Mouse (Mus musculus) MEL (cell line): Measurements from ENCODE around the gene Gpr161. TPM values are rescaled to one million over a fixed set of nuclear protein-coding genes. Genes with fewer than 3 reads are reported as not detected.

Experiments
- DNase-seq: peaks from one replicate; pipeline ENCODE4 v3.0.0; 2011; ENCODE audit warnings: low read depth, low spot score
- H3K27ac ChIP-seq: 2 replicates; pipeline ENCODE4 v1.5.1; 2012; ENCODE audit warnings: low read depth, mild to moderate bottlenecking, control low read depth, low read length, moderate library complexity; ENCODE audit not compliant: control insufficient read depth
- H3K27me3 ChIP-seq, 2 experiments: fragments of 150-350 bp in 1 of 2; sonication (generic) in 1 of 2; 2 replicates each; pipeline ENCODE4 v1.6.1; 2012; ENCODE audit warnings: low read length in 2 of 2, mild to moderate bottlenecking in 2 of 2, improper control_type of control experiment in 1 of 2, moderate library complexity in 1 of 2; ENCODE audit not compliant: insufficient read depth in 2 of 2, control insufficient read depth in 1 of 2
- H3K36me3 ChIP-seq, 2 experiments: 2 replicates each; pipeline ENCODE4 v1.6.1; 2012 to 2014; ENCODE audit warnings: low read length in 2 of 2, improper control_type of control experiment in 1 of 2, inconsistent platforms in 1 of 2, mild to moderate bottlenecking in 1 of 2; ENCODE audit not compliant: insufficient read depth in 2 of 2, control insufficient read depth in 1 of 2
- H3K4me1 ChIP-seq, 2 experiments: fragments of 150-350 bp in 1 of 2; sonication (generic) in 1 of 2; 2 replicates each; pipeline ENCODE4 v1.6.1; 2012; ENCODE audit warnings: low read length in 2 of 2, improper control_type of control experiment in 1 of 2, mild to moderate bottlenecking in 1 of 2; ENCODE audit not compliant: insufficient read depth in 2 of 2, control insufficient read depth in 1 of 2
- H3K4me3 ChIP-seq, 2 experiments: fragments of 150-350 bp in 1 of 2; sonication (generic) in 1 of 2; 2 replicates each; pipeline ENCODE4 v1.5.1; 2012; ENCODE audit warnings: low read depth in 2 of 2, low read length in 2 of 2, mild to moderate bottlenecking in 2 of 2, moderate library complexity in 2 of 2, control low read depth in 1 of 2, improper control_type of control experiment in 1 of 2; ENCODE audit not compliant: control insufficient read depth in 1 of 2, insufficient read depth in 1 of 2
- H3K79me2 ChIP-seq: 2 replicates; pipeline ENCODE4 v1.6.1; 2012; ENCODE audit warnings: mild to moderate bottlenecking, low read length, moderate library complexity; ENCODE audit not compliant: control insufficient read depth, poor library complexity, insufficient read depth
- H3K9ac ChIP-seq: 2 replicates; pipeline ENCODE4 v1.6.1; 2012; ENCODE audit warnings: low read depth, mild to moderate bottlenecking, control low read depth, low read length, moderate library complexity; ENCODE audit not compliant: control insufficient read depth, poor library complexity, severe bottlenecking
- H3K9me3 ChIP-seq: fragments of 150-350 bp; sonication (generic); replicated peaks from 2 replicates; pipeline ENCODE4 v1.6.1; 2012; ENCODE audit warnings: mild to moderate bottlenecking, low read length, improper control_type of control experiment, moderate library complexity; ENCODE audit not compliant: insufficient read depth
- BHLHE40 ChIP-seq: IDR thresholded peaks from 2 replicates; pipeline ENCODE4 v1.6.1; 2012; ENCODE audit warnings: low read depth, mild to moderate bottlenecking, inconsistent platforms, low read length, improper control_type of control experiment, borderline replicate concordance
- CHD1 ChIP-seq: IDR thresholded peaks from 2 replicates; pipeline ENCODE4 v1.6.1; 2012; ENCODE audit warnings: low read depth, mild to moderate bottlenecking, inconsistent platforms, low read length, improper control_type of control experiment
- EP300 ChIP-seq, 2 experiments: IDR thresholded peaks; 2 replicates each; pipeline ENCODE4 v1.6.1; 2011; ENCODE audit warnings: improper control_type of control experiment in 2 of 2, low read length in 2 of 2, low read depth in 1 of 2, mild to moderate bottlenecking in 1 of 2
- ETS1 ChIP-seq: IDR thresholded peaks from 2 replicates; pipeline ENCODE4 v1.6.1; 2012; ENCODE audit warnings: low read depth, mild to moderate bottlenecking, inconsistent platforms, low read length, improper control_type of control experiment, moderate library complexity
- GABPA ChIP-seq: IDR thresholded peaks from 2 replicates; pipeline ENCODE4 v1.6.1; 2012; ENCODE audit warnings: low read depth, mild to moderate bottlenecking, inconsistent platforms, low read length, improper control_type of control experiment, moderate library complexity
- GATA1 ChIP-seq: IDR thresholded peaks from 2 replicates; pipeline ENCODE4 v1.6.1; 2011; ENCODE audit warnings: low read depth, low read length, improper control_type of control experiment
- HCFC1 ChIP-seq: IDR thresholded peaks from 2 replicates; pipeline ENCODE4 v1.6.1; 2012; ENCODE audit warnings: low read depth, mild to moderate bottlenecking, inconsistent platforms, low read length, improper control_type of control experiment, moderate library complexity
- MAFK ChIP-seq: IDR thresholded peaks from 2 replicates; pipeline ENCODE4 v1.6.1; 2011; ENCODE audit warnings: low read depth, mild to moderate bottlenecking, low read length, improper control_type of control experiment, borderline replicate concordance
- MAZ ChIP-seq: IDR thresholded peaks from 2 replicates; pipeline ENCODE4 v1.6.1; 2012; ENCODE audit warnings: low read depth, mild to moderate bottlenecking, inconsistent platforms, low read length, improper control_type of control experiment
- MEF2A ChIP-seq: IDR thresholded peaks from 2 replicates; pipeline ENCODE4 v1.6.1; 2014; ENCODE audit warnings: low read depth, mild to moderate bottlenecking, inconsistent platforms, low read length, improper control_type of control experiment; ENCODE audit not compliant: poor library complexity, insufficient replicate concordance, severe bottlenecking; ENCODE audit errors: extremely low read depth
- NELFE ChIP-seq: IDR thresholded peaks from 2 replicates; pipeline ENCODE4 v1.6.1; 2011; ENCODE audit warnings: low read depth, low read length, improper control_type of control experiment
- RCOR1 ChIP-seq: IDR thresholded peaks from 2 replicates; pipeline ENCODE4 v1.6.1; 2012; ENCODE audit warnings: low read depth, mild to moderate bottlenecking, inconsistent platforms, low read length, improper control_type of control experiment
- TAL1 ChIP-seq: IDR thresholded peaks from 2 replicates; pipeline ENCODE4 v1.6.1; 2012; ENCODE audit warnings: mild to moderate bottlenecking, inconsistent platforms, low read length, moderate library complexity, mixed read lengths
- TCF12 ChIP-seq: IDR thresholded peaks from 2 replicates; pipeline ENCODE4 v1.6.1; 2014; ENCODE audit warnings: low read depth, mild to moderate bottlenecking, inconsistent platforms, low read length, improper control_type of control experiment, moderate library complexity
- ZC3H11A ChIP-seq: IDR thresholded peaks from 2 replicates; pipeline ENCODE4 v1.6.1; 2012; ENCODE audit warnings: low read depth, mild to moderate bottlenecking, inconsistent platforms, low read length, improper control_type of control experiment
- ZKSCAN1 ChIP-seq: IDR thresholded peaks from 2 replicates; pipeline ENCODE4 v1.6.1; 2012; ENCODE audit warnings: low read depth, mild to moderate bottlenecking, inconsistent platforms, low read length, improper control_type of control experiment, moderate library complexity
- ZMIZ1 ChIP-seq: IDR thresholded peaks from 2 replicates; pipeline ENCODE4 v1.6.1; 2012; ENCODE audit warnings: low read depth, mild to moderate bottlenecking, inconsistent platforms, low read length, improper control_type of control experiment, moderate library complexity
- polyA plus RNA-seq, 2 experiments: library from polyadenylated mRNA; stranded (reverse) in 1 of 2; unstranded in 1 of 2; fragments of >175 nt in 1 of 2; fragments of >200 nt in 1 of 2; gene quantifications; 2 replicates each; pipeline versions ENCODE4 v1.2.1 to v1.2.4; 2012; ENCODE audit warnings: low replicate concordance in 2 of 2, low read depth in 1 of 2; ENCODE audit not compliant: insufficient read length in 2 of 2, insufficient read depth in 1 of 2, missing spikeins in 1 of 2
- total RNA-seq: library from RNA; depleted of rRNA; stranded (reverse); fragments of 300-350 nt; gene quantifications from 2 replicates; pipeline ENCODE4 v1.2.3, GENCODE M21; 2012

The Gpr161 gene
- total and polyA plus RNA-seq, 3 experiments = 0.08 to 0.97 TPM; not detected in 1

GRCm38 (mm10) chr1:165356347-165356746, 60.8 kb downstream of the Gpr161 start:
- Histone ChIP-seq H3K27me3 (no peaks in the 10 kb centered on the region), H3K27ac (no peak overlapping the region), H3K9ac (no peak overlapping the region), H3K9me3 (no peaks in the 10 kb centered on the region), H3K4me3 (no peak overlapping the region), H3K79me2 (no peaks in the 10 kb centered on the region)
- TF ChIP-seq TCF12 = peak; percentile 85
- no peak for TF ChIP-seq ZKSCAN1
- peak; percentile 76 to 88 for TF ChIP-seq EP300 (IDR thresholded peaks at IDR 0.05; ENCODE audit: low read depth in 1 of 2, low read length in 2 of 2)
- peak; percentile 49; the same call in 1 of the 2 replicates for TF ChIP-seq GABPA
- peak; percentile 53 for TF ChIP-seq RCOR1
- TF ChIP-seq ZC3H11A = no peak; the same call in 1 of the 2 replicates
- peak; percentile 65; the same call in 1 of the 2 replicates for TF ChIP-seq ETS1
- peak; percentile 89 for TF ChIP-seq GATA1
- TF ChIP-seq TAL1 = peak; percentile 41
- TF ChIP-seq BHLHE40 = 0 out of 2 replicates have a peak, but pooled peaks have one; percentile 25
- TF ChIP-seq ZMIZ1 = no peak
- TF ChIP-seq HCFC1 = 0 out of 2 replicates have a peak, but pooled peaks have one; percentile 26
- TF ChIP-seq MAFK = 0 out of 2 replicates have a peak, but pooled peaks have one; percentile 29
- TF ChIP-seq, all 39 proteins: peak for 10
- peak; percentile 36 for DNase-seq
- H3K4me1 ChIP-seq = peaks cover 7 to 14% of the 10 kb centered on the region in 2 experiments
- H3K36me3 ChIP-seq = peaks cover 3 to 12% of the 10 kb centered on the region in 2 experiments; a peak in 3 of 4 replicates

DNA sequence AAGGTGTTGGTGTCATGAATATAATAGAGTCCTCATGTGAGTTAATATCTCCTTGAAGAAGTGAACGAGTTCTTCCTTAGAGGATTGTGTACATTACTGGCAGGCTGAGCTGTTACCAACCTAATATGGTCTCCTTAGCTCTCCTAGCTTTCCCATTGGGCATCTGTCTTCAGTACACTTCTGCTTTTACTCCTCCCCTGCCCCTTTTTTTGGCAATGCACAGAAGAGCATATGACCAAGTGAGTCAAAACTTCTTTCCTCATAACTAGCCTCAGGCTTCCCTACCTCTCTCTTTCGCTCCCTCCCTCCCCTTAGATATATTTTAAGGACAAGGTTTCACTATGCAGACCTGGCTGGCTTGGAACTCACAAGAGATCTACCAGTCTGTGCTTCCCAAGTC, 67.7 kb downstream of the Gpr161 start:
- no peaks in the 10 kb centered on the region for H3K27me3 ChIP-seq
- H3K9ac ChIP-seq = no peak overlapping the region
- TF ChIP-seq MAZ = no peak
- no peak for TF ChIP-seq BHLHE40
- TF ChIP-seq NELFE = no peak
- TF ChIP-seq ZMIZ1 = no peak
- TF ChIP-seq CHD1 = no peak
- TF ChIP-seq MAFK = no peak
- TF ChIP-seq HCFC1 = no peak
- no peak for TF ChIP-seq MEF2A
- TF ChIP-seq RCOR1 = no peak
- no peaks in the 10 kb centered on the region for H3K9me3 ChIP-seq
- no peak overlapping the region for H3K27ac ChIP-seq
- H3K79me2 ChIP-seq = no peaks in the 10 kb centered on the region
- DNase-seq = peak; percentile 51
- no peaks in the 10 kb centered on the region for H3K4me1 ChIP-seq
- H3K36me3 ChIP-seq = peaks cover 0 to 3% of the 10 kb centered on the region in 2 experiments; a peak in 2 of 4 replicates
- H3K4me3 ChIP-seq = no peak overlapping the region
